Mouse (Mus musculus) limb, embryonic 12.5 days (tissue): ENCODE data around the gene Klc3. TPM values are rescaled to one million over a fixed set of nuclear protein-coding genes. Genes with fewer than 3 reads are reported as not detected.

Source experiments
- ATAC-seq: fragments of 200-750 bp; cut with Nextera tagmentation; 2 replicates; pipeline ENCODE4 v1.8.0; 2017; ENCODE audit warnings: low read depth, moderate TSS enrichment; ENCODE audit not compliant: insufficient number of reproducible peaks, insufficient read depth, low FRiP score, low TSS enrichment
- H3K27ac ChIP-seq: fragments of 300-500 bp; sonication (generic); 2 replicates; pipeline ENCODE4 v1.5.1; 2016; ENCODE audit warnings: mild to moderate bottlenecking, moderate library complexity
- H3K27me3 ChIP-seq: fragments of 300-500 bp; sonication (generic); 2 replicates; pipeline ENCODE4 v1.6.1; 2016; ENCODE audit warnings: mild to moderate bottlenecking, moderate library complexity
- H3K36me3 ChIP-seq: fragments of 300-500 bp; sonication (generic); 2 replicates; pipeline ENCODE4 v1.6.1; 2016; ENCODE audit warnings: mild to moderate bottlenecking, moderate library complexity
- H3K4me1 ChIP-seq: fragments of 300-500 bp; sonication (generic); replicated peaks from 2 replicates; pipeline ENCODE4 v1.6.1; 2016
- H3K4me2 ChIP-seq: fragments of 300-500 bp; sonication (generic); 2 replicates; pipeline ENCODE4 v1.6.1; 2016; ENCODE audit warnings: mild to moderate bottlenecking, moderate library complexity
- H3K4me3 ChIP-seq: fragments of 300-500 bp; sonication (generic); replicated peaks from 2 replicates; pipeline ENCODE4 v1.5.1; 2016; ENCODE audit warnings: mild to moderate bottlenecking
- H3K9ac ChIP-seq: fragments of 300-500 bp; sonication (generic); replicated peaks from 2 replicates; pipeline ENCODE4 v1.6.1; 2016; ENCODE audit warnings: mild to moderate bottlenecking, moderate library complexity
- H3K9me3 ChIP-seq: fragments of 300-500 bp; sonication (generic); 2 replicates; pipeline ENCODE4 v1.6.1; 2016; ENCODE audit warnings: mild to moderate bottlenecking, moderate library complexity
- WGBS: fragments of 180-500 bp; shearing (Covaris S2); methylation state at CpG from one replicate; pipeline ENCODE4 v1.1.7; 2016; 5-methylcytosine and 5-hydroxymethylcytosine counted together
- polyA plus RNA-seq: library from polyadenylated mRNA; unstranded; fragments of >200 nt; fragmentation: Nextera tagmentation; extraction: Ambion mirVana; gene quantifications from 2 replicates; pipeline ENCODE4 v1.2.1, GENCODE M21; 2016

The Klc3 gene
- polyA plus RNA-seq, 1 experiment from 2014 or later = 7.8 TPM

DNA sequence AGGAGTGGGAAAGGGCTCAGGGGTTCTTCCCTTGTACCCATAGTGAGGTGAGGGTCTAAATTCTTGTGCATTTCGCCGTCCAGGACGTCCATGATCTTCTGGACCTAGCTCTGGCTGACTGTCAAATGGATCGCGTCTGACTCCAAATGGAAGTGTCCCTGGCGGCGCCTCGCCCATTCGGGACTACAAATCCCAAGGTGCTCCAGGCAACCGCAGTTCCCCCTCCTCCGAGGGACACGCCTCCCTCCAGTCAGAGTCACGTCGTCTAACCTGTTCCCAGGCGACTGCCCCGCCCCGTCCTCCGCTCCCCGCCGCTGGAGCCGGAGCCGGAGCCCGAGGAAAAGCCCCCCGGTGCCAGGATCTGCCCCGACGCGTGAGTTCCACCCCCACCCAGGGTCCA is 43.0 kb downstream of the Klc3 start:
- peak overlapping the region; percentile 54 for H3K9ac ChIP-seq
- H3K4me3 ChIP-seq = peak overlapping the region; percentile 75
- no peaks in the 10 kb centered on the region for H3K9me3 ChIP-seq
- H3K27ac ChIP-seq = no peak overlapping the region
- peaks cover 21% of the 10 kb centered on the region for H3K4me1 ChIP-seq
- H3K27me3 ChIP-seq = peaks cover 16% of the 10 kb centered on the region
- under 1% methylated on average over 27 of the region's 27 CpGs for WGBS
- peak overlapping the region; percentile 98 for H3K4me2 ChIP-seq
- H3K36me3 ChIP-seq = peaks cover 21% of the 10 kb centered on the region
- ATAC-seq = peak; percentile 26; the same call in 1 of the 2 replicates

DNA sequence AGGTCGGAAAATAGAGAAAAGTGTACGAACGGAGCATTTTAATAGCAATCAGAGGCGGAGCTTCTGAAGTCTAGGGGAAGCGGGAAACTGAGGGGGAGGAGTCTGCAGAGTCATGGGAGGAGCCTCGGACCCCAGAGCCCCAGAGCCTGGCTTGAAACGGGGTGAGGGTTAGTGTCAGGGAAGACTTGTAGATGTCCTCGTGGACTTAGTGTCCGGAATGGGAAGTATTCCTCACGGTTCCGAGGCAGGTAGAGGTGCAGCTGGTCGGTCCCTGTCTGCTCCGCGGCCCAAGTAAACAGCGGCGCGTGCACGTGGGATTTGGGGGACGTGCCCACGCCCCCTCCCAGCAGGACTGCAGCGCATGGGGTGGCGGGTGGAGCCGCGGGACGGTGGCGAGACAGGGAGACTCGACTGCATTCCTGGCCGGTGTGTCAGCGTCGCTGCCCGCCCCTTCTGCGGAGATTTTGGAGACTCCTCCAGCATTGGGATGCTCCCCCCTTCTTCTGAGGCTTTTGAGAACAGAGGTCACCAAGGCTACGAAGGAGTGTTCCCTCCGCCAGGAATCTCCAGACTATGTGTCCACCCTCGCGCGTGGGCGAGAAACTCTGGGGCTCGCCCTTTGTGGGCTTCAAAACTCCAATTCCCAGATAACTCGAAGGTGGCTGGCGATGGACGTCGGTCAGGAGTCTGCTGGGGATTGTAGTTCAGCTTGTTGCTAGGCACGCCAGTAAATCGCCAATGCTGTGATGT is 43.8 kb downstream of the Klc3 start:
- ATAC-seq = peak; percentile 65
- peaks cover 16% of the 10 kb centered on the region for H3K27me3 ChIP-seq
- under 1% methylated on average over 45 of the region's 45 CpGs for WGBS
- peaks cover 28% of the 10 kb centered on the region for H3K36me3 ChIP-seq
- H3K4me2 ChIP-seq = peak overlapping the region; percentile 98
- peaks cover 21% of the 10 kb centered on the region for H3K4me1 ChIP-seq
- peak overlapping the region; percentile 50; the same call in 1 of the 2 replicates for H3K27ac ChIP-seq
- H3K9ac ChIP-seq = peak overlapping the region; percentile 68
- peak overlapping the region; percentile 75 for H3K4me3 ChIP-seq
- H3K9me3 ChIP-seq = no peaks in the 10 kb centered on the region

DNA sequence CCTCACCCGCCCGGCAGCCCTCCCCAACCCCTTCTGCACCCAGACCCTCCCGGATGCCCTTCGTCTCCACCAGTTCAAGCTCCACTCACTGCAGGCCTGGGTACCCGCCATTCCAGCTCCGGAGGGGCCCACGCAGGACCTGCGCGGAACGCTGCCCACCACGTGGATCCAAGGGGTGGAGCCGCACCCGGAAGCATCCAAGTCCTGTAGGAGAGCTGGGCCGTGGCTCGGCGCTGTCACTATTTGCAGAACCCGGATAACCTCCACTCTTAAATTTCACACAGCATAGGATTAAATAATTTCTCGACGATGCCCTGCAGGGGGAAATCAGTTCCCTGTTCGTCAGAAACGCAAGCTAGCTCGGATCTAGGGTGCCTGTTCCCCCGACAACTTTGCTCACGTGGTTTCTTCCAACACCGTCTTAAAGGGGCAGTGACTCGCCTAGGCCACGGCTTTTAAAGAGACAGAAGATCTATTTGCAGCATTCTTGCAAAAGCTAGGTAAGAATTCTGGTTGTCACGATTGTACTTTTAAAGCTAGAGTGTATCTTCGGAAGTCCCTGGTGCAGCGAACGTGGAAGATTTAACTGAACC is 44.5 kb downstream of the Klc3 start, which contains the start of the genes Cd3eap and Ppp1r13l:
Gene Cd3eap, minus strand, starts transcription at position 185 of the 593 bp plus-strand sequence.
Gene Ppp1r13l, plus strand, starts transcription at position 451 of the 593 bp plus-strand sequence.
- Histone ChIP-seq H3K27ac (peak within 1 kb of the TSS; percentile 50; the same call in 1 of the 2 replicates), H3K27me3 (peaks cover 16% of the 10 kb centered on the region), H3K4me3 (peak within 1 kb of the TSS; percentile 75), H3K9ac (peak within 1 kb of the TSS; percentile 68), H3K4me1 (peaks cover 21% of the 10 kb centered on the region), H3K9me3 (no peaks in the 10 kb centered on the region), H3K4me2 (peak within 1 kb of the TSS; percentile 98), H3K36me3 (peaks cover 34% of the 10 kb centered on the region)
- peak; percentile 21 for ATAC-seq
- WGBS = under 1% methylated on average over 31 of the region's 31 CpGs

DNA sequence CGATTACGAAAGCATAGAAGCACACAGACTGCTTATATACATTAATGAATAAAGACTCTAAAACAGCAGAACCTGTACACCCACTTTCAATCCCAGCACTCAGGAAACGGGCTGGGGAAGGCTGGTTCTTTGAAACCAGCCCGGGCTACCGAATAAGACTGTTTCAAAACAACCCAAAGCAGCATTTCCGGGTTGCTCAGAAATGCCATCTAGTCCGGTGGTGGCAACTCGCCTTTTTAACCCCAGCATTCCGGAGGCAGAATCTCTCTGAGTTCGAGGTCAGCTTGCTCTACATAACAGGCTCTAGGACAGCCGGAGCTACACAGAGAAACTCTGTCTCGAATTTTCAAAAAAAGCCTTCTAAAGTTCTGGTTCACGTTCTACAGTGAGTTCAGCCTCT is 45.3 kb downstream of the Klc3 start:
- Histone ChIP-seq H3K4me1 (peaks cover 21% of the 10 kb centered on the region), H3K36me3 (peaks cover 41% of the 10 kb centered on the region), H3K27ac (no peak overlapping the region), H3K27me3 (peaks cover 16% of the 10 kb centered on the region), H3K4me2 (peak overlapping the region; percentile 98), H3K4me3 (peak overlapping the region; percentile 75), H3K9ac (peak overlapping the region; percentile 68), H3K9me3 (no peaks in the 10 kb centered on the region)
- 22% methylated on average over 13 of the region's 13 CpGs for WGBS
- no peak for ATAC-seq

DNA sequence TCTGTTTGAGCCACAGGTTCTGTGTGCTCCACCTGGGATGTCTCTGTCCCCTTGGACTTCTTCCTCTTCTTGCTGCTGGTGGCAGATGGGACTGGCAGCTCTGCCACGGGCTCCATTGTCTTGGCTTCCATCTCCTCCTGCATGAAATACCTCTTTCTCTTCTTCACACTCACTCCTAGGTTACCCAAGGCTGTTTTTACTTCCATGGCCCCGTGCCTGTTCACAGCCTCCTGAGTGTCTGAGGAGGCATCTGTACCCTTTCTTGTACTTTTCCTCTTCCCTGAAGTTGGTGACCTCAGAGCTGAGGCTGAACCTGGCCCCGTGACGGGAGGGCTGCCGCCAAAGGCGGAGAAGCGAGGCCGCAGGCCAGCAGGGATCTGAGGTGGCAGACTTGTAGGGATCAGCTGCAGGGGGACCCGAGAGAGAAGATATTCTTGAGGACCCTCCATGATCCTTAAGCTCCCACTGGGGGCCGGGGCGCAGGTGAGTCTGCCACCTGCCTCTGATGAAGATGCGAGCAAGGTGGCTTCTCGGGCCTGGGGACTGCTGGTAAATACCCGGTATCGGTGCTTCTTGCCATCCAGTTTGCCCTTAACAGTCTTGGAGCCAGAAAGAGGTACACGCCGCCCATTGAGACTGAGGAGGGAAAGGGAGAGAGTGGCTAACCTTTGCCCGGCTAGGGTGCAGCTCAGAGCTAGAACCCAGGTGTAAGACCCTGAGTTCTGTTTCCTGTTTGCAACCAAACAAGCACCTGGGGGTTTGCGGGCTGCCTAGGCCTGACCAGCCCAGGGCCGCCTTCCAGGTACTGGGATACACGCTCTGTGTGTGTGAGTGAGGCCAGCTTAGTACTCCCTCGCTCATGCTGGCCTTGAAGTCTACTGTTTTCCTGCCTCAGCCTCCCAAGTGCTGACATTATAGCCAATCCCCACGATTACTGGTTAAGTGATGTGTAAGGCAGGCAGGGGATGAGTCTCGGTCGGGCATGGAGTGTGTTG is 46.2 kb downstream of the Klc3 start:
- H3K27ac ChIP-seq = no peak overlapping the region
- peak overlapping the region; percentile 75 for H3K4me3 ChIP-seq
- H3K4me1 ChIP-seq = peaks cover 21% of the 10 kb centered on the region
- H3K9ac ChIP-seq = peak overlapping the region; percentile 68
- WGBS = 93% methylated on average over 25 of the region's 25 CpGs
- peaks cover 12% of the 10 kb centered on the region for H3K27me3 ChIP-seq
- H3K4me2 ChIP-seq = peak overlapping the region; percentile 98
- no peak for ATAC-seq
- peaks cover 50% of the 10 kb centered on the region for H3K36me3 ChIP-seq
- H3K9me3 ChIP-seq = no peaks in the 10 kb centered on the region

DNA sequence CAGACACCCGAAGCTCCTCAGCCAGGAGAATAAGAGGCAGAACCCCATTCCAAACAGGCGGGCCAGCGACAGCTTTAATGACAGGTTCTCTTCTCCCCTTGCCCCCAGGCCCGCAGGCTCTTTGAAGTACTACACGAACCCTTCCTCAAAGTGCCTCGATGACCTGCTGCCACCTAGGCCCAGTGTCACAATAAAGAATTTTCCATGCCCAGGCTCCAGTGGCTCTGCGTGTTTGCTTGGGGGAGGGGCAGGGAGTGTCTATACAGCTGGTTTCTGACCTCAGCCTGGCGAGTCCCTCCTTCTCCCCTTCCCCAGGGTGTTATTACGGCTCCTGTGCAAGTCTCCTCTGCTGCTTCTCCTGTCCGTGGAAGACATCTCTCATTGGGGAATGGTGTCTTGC is 47.6 kb downstream of the Klc3 start:
- peaks cover 64% of the 10 kb centered on the region for H3K36me3 ChIP-seq
- ATAC-seq = no peak
- no peak overlapping the region for H3K9ac ChIP-seq
- H3K4me1 ChIP-seq = peaks cover 10% of the 10 kb centered on the region
- 72% methylated on average over 10 of the region's 10 CpGs for WGBS
- H3K27me3 ChIP-seq = no peaks in the 10 kb centered on the region
- no peak overlapping the region for H3K27ac ChIP-seq
- no peak overlapping the region for H3K4me3 ChIP-seq
- H3K9me3 ChIP-seq = no peaks in the 10 kb centered on the region
- H3K4me2 ChIP-seq = no peak overlapping the region

DNA sequence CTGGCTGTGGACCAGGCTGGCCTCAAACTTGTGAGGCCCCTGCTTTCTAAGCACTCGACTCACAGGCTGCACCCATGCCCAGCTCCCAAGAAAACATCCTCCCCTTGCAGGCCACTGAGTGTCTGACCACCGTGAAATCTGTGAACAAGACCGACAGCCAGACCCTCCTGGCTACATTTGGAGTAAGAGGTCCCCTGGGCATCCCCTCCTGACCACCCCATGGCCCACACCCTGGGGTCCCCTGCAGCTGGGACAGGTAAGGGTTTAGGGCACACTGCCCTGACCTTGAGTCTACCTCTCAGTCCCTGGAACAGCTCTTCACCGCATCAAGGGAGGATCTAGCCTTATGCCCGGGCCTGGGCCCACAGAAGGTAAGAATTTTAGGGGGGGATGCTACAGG is 48.9 kb downstream of the Klc3 start:
- Histone ChIP-seq H3K27me3 (no peaks in the 10 kb centered on the region), H3K9me3 (no peaks in the 10 kb centered on the region), H3K4me1 (peaks cover 9% of the 10 kb centered on the region), H3K4me2 (no peak overlapping the region), H3K36me3 (peaks cover 75% of the 10 kb centered on the region), H3K27ac (no peak overlapping the region), H3K9ac (no peak overlapping the region), H3K4me3 (no peak overlapping the region)
- no peak for ATAC-seq
- WGBS = 93% methylated on average over 5 of the region's 5 CpGs

DNA sequence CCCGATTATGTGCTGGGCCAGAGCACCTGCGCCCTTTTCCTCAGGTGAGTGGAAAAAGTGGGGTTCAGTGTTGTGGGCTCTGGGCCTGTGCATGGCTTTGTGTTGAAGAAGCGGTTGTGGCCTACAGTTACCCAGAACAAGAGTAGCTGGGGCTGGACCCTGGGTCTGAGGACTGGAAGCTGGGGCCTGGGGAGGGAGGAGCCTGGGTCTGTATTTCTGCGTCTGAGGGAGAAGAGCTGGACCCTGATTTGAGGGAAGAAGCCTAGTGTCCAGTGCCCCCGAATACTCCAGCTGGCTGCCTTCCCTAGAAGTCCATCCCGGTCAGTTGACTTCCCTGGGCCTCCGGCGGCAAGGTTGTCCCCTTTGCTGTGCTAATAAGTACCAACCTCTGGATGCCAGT is 53.7 kb downstream of the Klc3 start:
- no peak overlapping the region for H3K4me3 ChIP-seq
- H3K4me2 ChIP-seq = no peak overlapping the region
- no peaks in the 10 kb centered on the region for H3K27me3 ChIP-seq
- peaks cover 8% of the 10 kb centered on the region for H3K4me1 ChIP-seq
- no peak overlapping the region for H3K27ac ChIP-seq
- no peaks in the 10 kb centered on the region for H3K9me3 ChIP-seq
- no peak overlapping the region for H3K9ac ChIP-seq
- no peak for ATAC-seq
- peaks cover 75% of the 10 kb centered on the region for H3K36me3 ChIP-seq
- WGBS = 93% methylated on average over 8 of the region's 8 CpGs

DNA sequence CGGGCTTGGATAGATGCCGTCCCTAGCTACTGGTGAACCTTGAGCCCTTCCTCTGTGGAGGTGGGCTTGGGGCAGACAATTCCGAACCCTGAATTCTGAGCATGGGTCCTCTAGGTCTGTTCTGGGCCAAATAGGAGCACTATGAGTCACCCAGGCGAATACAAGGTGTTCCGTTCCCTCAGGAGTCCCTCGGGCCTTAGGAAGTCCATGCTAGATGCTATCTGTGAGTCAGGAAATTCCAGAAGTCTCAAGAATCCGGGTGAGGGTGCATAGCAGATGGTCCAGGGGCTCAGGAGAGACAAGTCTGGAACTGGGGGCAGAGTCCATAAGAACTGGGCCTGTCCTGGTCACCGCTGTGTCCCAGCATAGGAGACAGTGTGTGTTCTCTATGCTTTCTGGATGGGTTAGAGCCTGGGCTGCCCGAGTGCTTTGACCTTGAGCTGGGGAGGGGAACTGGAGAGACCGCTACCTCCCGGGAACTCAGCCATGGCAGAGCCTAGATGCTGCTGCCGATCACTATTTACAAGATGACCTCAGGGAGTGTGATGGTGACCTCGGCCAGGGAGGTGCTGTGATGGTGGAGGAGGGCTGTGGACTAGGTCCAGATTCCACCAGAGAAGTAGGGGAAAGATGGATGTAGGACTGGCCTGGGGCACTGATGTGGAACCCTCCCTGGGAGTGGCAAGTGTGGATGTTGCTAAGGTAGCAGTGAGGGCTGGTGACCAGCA is 54.6 kb downstream of the Klc3 start:
- Histone ChIP-seq H3K4me3 (no peak overlapping the region), H3K27ac (no peak overlapping the region), H3K36me3 (peaks cover 66% of the 10 kb centered on the region), H3K4me1 (peaks cover 11% of the 10 kb centered on the region), H3K4me2 (no peak overlapping the region), H3K9me3 (no peaks in the 10 kb centered on the region), H3K27me3 (no peaks in the 10 kb centered on the region), H3K9ac (no peak overlapping the region; the same call in 1 of the 2 replicates)
- 88% methylated on average over 13 of the region's 13 CpGs for WGBS
- no peak for ATAC-seq

DNA sequence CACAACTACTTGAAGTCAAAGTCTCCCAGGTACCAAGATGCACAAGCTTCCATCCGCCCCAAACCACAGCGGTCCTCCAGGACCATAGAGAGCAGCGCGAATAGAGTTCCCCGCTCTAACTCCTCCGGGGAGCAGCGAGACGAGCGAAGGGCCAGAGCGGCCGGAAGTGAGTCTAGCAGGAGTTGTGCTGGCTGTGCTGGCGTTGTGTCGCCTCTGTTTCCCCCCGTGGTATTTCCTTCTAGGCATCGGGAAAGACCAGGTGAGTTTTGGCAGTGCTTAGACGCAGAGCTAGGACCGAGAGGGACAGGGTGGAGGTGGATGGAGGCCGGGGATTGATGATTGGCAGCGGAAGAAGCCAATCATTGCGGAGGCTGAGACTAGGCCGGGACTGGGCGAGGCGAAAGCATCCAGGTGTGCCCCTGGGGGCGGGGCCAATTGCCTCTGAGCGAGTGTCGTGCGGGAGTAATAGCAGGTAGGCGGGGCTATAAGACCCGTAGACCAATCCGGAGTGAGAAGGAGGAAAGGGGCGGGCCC is 58.9 kb downstream of the Klc3 start:
- Histone ChIP-seq H3K27me3 (peaks cover 16% of the 10 kb centered on the region), H3K4me1 (peaks cover 30% of the 10 kb centered on the region), H3K9me3 (no peaks in the 10 kb centered on the region), H3K4me2 (peak overlapping the region; percentile 82), H3K27ac (peak overlapping the region; percentile 87), H3K9ac (peak overlapping the region; percentile 62), H3K36me3 (peaks cover 26% of the 10 kb centered on the region), H3K4me3 (peak overlapping the region; percentile 52)
- under 1% methylated on average over 31 of the region's 31 CpGs for WGBS
- ATAC-seq = peak; percentile 96
